Mouse (Mus musculus) hindbrain, embryonic 12.5 days (tissue): ENCODE measurements at regions not wholly inside any gene's neighbourhood (a gene's known extent, or its start where the extent isn't known, plus 50 kb on each side); places are given as distances from the start of the nearest gene placed in this dataset.

Source experiments
- ATAC-seq: fragments of 200-750 bp; cut with Nextera tagmentation; 2 replicates; pipeline ENCODE4 v1.8.0; 2017; ENCODE audit warnings: moderate TSS enrichment; ENCODE audit not compliant: low FRiP score
- H3K27ac ChIP-seq: fragments of 300-500 bp; sonication (generic); 2 replicates; pipeline ENCODE4 v1.5.1; 2016; ENCODE audit warnings: mild to moderate bottlenecking
- H3K27me3 ChIP-seq: fragments of 300-500 bp; sonication (generic); 2 replicates; pipeline ENCODE4 v1.6.1; 2016; ENCODE audit warnings: mild to moderate bottlenecking
- H3K36me3 ChIP-seq: fragments of 300-500 bp; sonication (generic); 2 replicates; pipeline ENCODE4 v1.6.1; 2016; ENCODE audit warnings: mild to moderate bottlenecking
- H3K4me1 ChIP-seq: fragments of 300-500 bp; sonication (generic); 2 replicates; pipeline ENCODE4 v1.6.1; 2016
- H3K4me2 ChIP-seq: fragments of 300-500 bp; sonication (generic); replicated peaks from 2 replicates; pipeline ENCODE4 v1.6.1; 2016; ENCODE audit warnings: mild to moderate bottlenecking
- H3K4me3 ChIP-seq: fragments of 300-500 bp; sonication (generic); 2 replicates; pipeline ENCODE4 v1.5.1; 2016; ENCODE audit warnings: mild to moderate bottlenecking
- H3K9ac ChIP-seq: fragments of 300-500 bp; sonication (generic); 2 replicates; pipeline ENCODE4 v1.6.1; 2016; ENCODE audit warnings: mild to moderate bottlenecking, moderate library complexity
- H3K9me3 ChIP-seq: fragments of 300-500 bp; sonication (generic); replicated peaks from 2 replicates; pipeline ENCODE4 v1.6.1; 2016; ENCODE audit warnings: mild to moderate bottlenecking
- WGBS: fragments of 180-500 bp; shearing (Covaris S2); methylation state at CpG from one replicate; pipeline ENCODE4 v1.1.7; 2016; 5-methylcytosine and 5-hydroxymethylcytosine counted together

GRCm38 (mm10) chr11:64369516-64369915 lies 65.6 kb upstream of the Hs3st3a1 start:
- H3K9ac ChIP-seq: no peak overlapping the region
- no peak overlapping the region for H3K27ac ChIP-seq
- no peaks in the 10 kb centered on the region for H3K4me1 ChIP-seq
- H3K27me3 ChIP-seq: no peaks in the 10 kb centered on the region
- no peak overlapping the region for H3K4me2 ChIP-seq
- H3K36me3 ChIP-seq: no peaks in the 10 kb centered on the region
- WGBS: 85% methylated on average over 8 of the region's 8 CpGs
- no peaks in the 10 kb centered on the region for H3K9me3 ChIP-seq
- no peak overlapping the region for H3K4me3 ChIP-seq
- no peak for ATAC-seq

- no peaks in the 10 kb centered on the region for H3K4me1 ChIP-seq
- H3K9me3 ChIP-seq: no peaks in the 10 kb centered on the region
- no peak overlapping the region for H3K4me3 ChIP-seq
- 55% methylated on average over 11 of the region's 11 CpGs for WGBS
- no peak for ATAC-seq
- no peaks in the 10 kb centered on the region for H3K27me3 ChIP-seq
- H3K9ac ChIP-seq: no peak overlapping the region
- H3K4me2 ChIP-seq: no peak overlapping the region
- no peaks in the 10 kb centered on the region for H3K36me3 ChIP-seq
- H3K27ac ChIP-seq: no peak overlapping the region
Observed at GRCm38 (mm10) chr11:64335456-64335855, 99.7 kb upstream of the Hs3st3a1 start.

GRCm38 (mm10) chr11:64332406-64332805 lies 102.7 kb upstream of the Hs3st3a1 start:
- WGBS: 82% methylated on average over 7 of the region's 7 CpGs
- no peak for ATAC-seq
- no peak overlapping the region for H3K9ac ChIP-seq

GRCm38 (mm10) chr11:64331811-64332210 lies 103.3 kb upstream of the Hs3st3a1 start:
- Histone ChIP-seq H3K9ac (no peak overlapping the region), H3K4me1 (peaks cover 5% of the 10 kb centered on the region; the same call in 1 of the 2 replicates), H3K4me3 (no peak overlapping the region), H3K27ac (no peak overlapping the region), H3K4me2 (no peak overlapping the region), H3K27me3 (no peaks in the 10 kb centered on the region), H3K36me3 (no peaks in the 10 kb centered on the region), H3K9me3 (no peaks in the 10 kb centered on the region)
- ATAC-seq: no peak
- 81% methylated on average over 5 of the region's 5 CpGs for WGBS

More at GRCm38 (mm10) chr11:64332406-64332805, 102.7 kb upstream of the Hs3st3a1 start:
- Histone ChIP-seq H3K27me3 (no peaks in the 10 kb centered on the region), H3K9me3 (no peaks in the 10 kb centered on the region), H3K27ac (no peak overlapping the region), H3K4me1 (peaks cover 5% of the 10 kb centered on the region; the same call in 1 of the 2 replicates), H3K4me3 (no peak overlapping the region), H3K36me3 (no peaks in the 10 kb centered on the region), H3K4me2 (no peak overlapping the region)

- no peak overlapping the region for H3K4me2 ChIP-seq
- peaks cover 5% of the 10 kb centered on the region; the same call in 1 of the 2 replicates for H3K4me1 ChIP-seq
- ATAC-seq: no peak
- H3K4me3 ChIP-seq: no peak overlapping the region
- H3K9ac ChIP-seq: no peak overlapping the region
- H3K27me3 ChIP-seq: no peaks in the 10 kb centered on the region
- H3K9me3 ChIP-seq: no peaks in the 10 kb centered on the region
- 88% methylated on average over 3 of the region's 3 CpGs for WGBS
- H3K36me3 ChIP-seq: no peaks in the 10 kb centered on the region
- H3K27ac ChIP-seq: no peak overlapping the region
Observed at GRCm38 (mm10) chr11:64329129-64329528, 106.0 kb upstream of the Hs3st3a1 start.

GRCm38 (mm10) chr11:64327771-64328170 lies 107.4 kb upstream of the Hs3st3a1 start:
- Histone ChIP-seq H3K4me3 (no peak overlapping the region), H3K27ac (no peak overlapping the region), H3K36me3 (no peaks in the 10 kb centered on the region), H3K4me2 (no peak overlapping the region), H3K9ac (no peak overlapping the region), H3K4me1 (peaks cover 5% of the 10 kb centered on the region; the same call in 1 of the 2 replicates), H3K9me3 (no peaks in the 10 kb centered on the region), H3K27me3 (no peaks in the 10 kb centered on the region)
- WGBS: 75% methylated on average over 3 of the region's 3 CpGs
- no peak for ATAC-seq

GRCm38 (mm10) chr11:64326646-64327045 lies 108.5 kb upstream of the Hs3st3a1 start:
- no peaks in the 10 kb centered on the region for H3K27me3 ChIP-seq
- H3K9ac ChIP-seq: no peak overlapping the region
- 89% methylated on average over 7 of the region's 7 CpGs for WGBS
- ATAC-seq: no peak
- H3K4me3 ChIP-seq: no peak overlapping the region
- no peak overlapping the region for H3K27ac ChIP-seq
- no peaks in the 10 kb centered on the region for H3K9me3 ChIP-seq
- H3K36me3 ChIP-seq: no peaks in the 10 kb centered on the region
- peaks cover 5% of the 10 kb centered on the region; the same call in 1 of the 2 replicates for H3K4me1 ChIP-seq
- no peak overlapping the region for H3K4me2 ChIP-seq

- no peak overlapping the region for H3K4me2 ChIP-seq
- 85% methylated on average over 8 of the region's 8 CpGs for WGBS
- no peak for ATAC-seq
- no peaks in the 10 kb centered on the region for H3K36me3 ChIP-seq
- no peaks in the 10 kb centered on the region for H3K9me3 ChIP-seq
- no peak overlapping the region for H3K27ac ChIP-seq
- H3K9ac ChIP-seq: no peak overlapping the region
- H3K27me3 ChIP-seq: no peaks in the 10 kb centered on the region
- no peak overlapping the region for H3K4me3 ChIP-seq
- no peaks in the 10 kb centered on the region for H3K4me1 ChIP-seq
Observed at GRCm38 (mm10) chr11:64321900-64322425, 113.2 kb upstream of the Hs3st3a1 start.

- WGBS: 87% methylated on average over 6 of the region's 6 CpGs
- no peaks in the 10 kb centered on the region for H3K27me3 ChIP-seq
- H3K9ac ChIP-seq: no peak overlapping the region
- no peak overlapping the region for H3K4me3 ChIP-seq
- no peaks in the 10 kb centered on the region for H3K9me3 ChIP-seq
- no peak for ATAC-seq
- H3K27ac ChIP-seq: no peak overlapping the region
- no peaks in the 10 kb centered on the region for H3K36me3 ChIP-seq
- no peak overlapping the region for H3K4me2 ChIP-seq
- H3K4me1 ChIP-seq: no peaks in the 10 kb centered on the region
Observed at GRCm38 (mm10) chr11:64317458-64317857, 117.7 kb upstream of the Hs3st3a1 start.

GRCm38 (mm10) chr11:64314997-64315396 lies 120.1 kb upstream of the Hs3st3a1 start:
- H3K9me3 ChIP-seq: no peaks in the 10 kb centered on the region
- no peaks in the 10 kb centered on the region for H3K36me3 ChIP-seq
- H3K4me2 ChIP-seq: no peak overlapping the region
- ATAC-seq: no peak
- 0 out of 2 replicates have a peak, but pooled peaks cover 3% of the 10 kb centered on the region for H3K27me3 ChIP-seq
- no peaks in the 10 kb centered on the region for H3K4me1 ChIP-seq
- H3K4me3 ChIP-seq: no peak overlapping the region
- H3K27ac ChIP-seq: no peak overlapping the region
- H3K9ac ChIP-seq: no peak overlapping the region
- WGBS: 62% methylated on average over 5 of the region's 5 CpGs

GRCm38 (mm10) chr11:64313241-64313640 lies 121.9 kb upstream of the Hs3st3a1 start:
- Histone ChIP-seq H3K4me2 (no peak overlapping the region), H3K9ac (no peak overlapping the region), H3K27ac (no peak overlapping the region), H3K36me3 (no peaks in the 10 kb centered on the region), H3K4me3 (no peak overlapping the region), H3K4me1 (no peaks in the 10 kb centered on the region), H3K9me3 (no peaks in the 10 kb centered on the region), H3K27me3 (0 out of 2 replicates have a peak, but pooled peaks cover 3% of the 10 kb centered on the region)
- ATAC-seq: no peak
- WGBS: 84% methylated on average over 5 of the region's 5 CpGs

- Histone ChIP-seq H3K9ac (no peak overlapping the region), H3K27ac (no peak overlapping the region), H3K4me3 (no peak overlapping the region), H3K4me2 (no peak overlapping the region), H3K36me3 (no peaks in the 10 kb centered on the region), H3K27me3 (0 out of 2 replicates have a peak, but pooled peaks cover 3% of the 10 kb centered on the region), H3K9me3 (no peaks in the 10 kb centered on the region), H3K4me1 (no peaks in the 10 kb centered on the region)
- ATAC-seq: no peak
Observed at GRCm38 (mm10) chr11:64309881-64310280, 125.3 kb upstream of the Hs3st3a1 start.

- no peaks in the 10 kb centered on the region for H3K36me3 ChIP-seq
- no peak for ATAC-seq
- H3K4me1 ChIP-seq: peaks cover 5% of the 10 kb centered on the region; the same call in 1 of the 2 replicates
- no peak overlapping the region for H3K4me3 ChIP-seq
- WGBS: 24% methylated on average over 5 of the region's 5 CpGs
- no peak overlapping the region for H3K4me2 ChIP-seq
- H3K9ac ChIP-seq: no peak overlapping the region
- no peak overlapping the region for H3K27ac ChIP-seq
- H3K9me3 ChIP-seq: no peaks in the 10 kb centered on the region
- H3K27me3 ChIP-seq: no peaks in the 10 kb centered on the region
Observed at GRCm38 (mm10) chr11:64297825-64298224, 137.3 kb upstream of the Hs3st3a1 start.
